Mouse (Mus musculus) heart, embryonic 11.5 days (tissue): ENCODE measurements around the gene Slc25a53. TPM values are rescaled to one million over a fixed set of nuclear protein-coding genes. Genes with fewer than 3 reads are reported as not detected.
"Not testable (repeated sequence)": the region's sequence is repeated elsewhere in the genome, so short reads cannot be mapped to it uniquely, and the experiment has no call there.

Source experiments
- ATAC-seq: fragments of 200-750 bp; cut with Nextera tagmentation; replicated peaks from 2 replicates; pipeline ENCODE4 v1.8.0; 2017; ENCODE audit warnings: moderate library complexity; ENCODE audit not compliant: insufficient number of reproducible peaks, low FRiP score, low TSS enrichment
- H3K27ac ChIP-seq: fragments of 300-500 bp; sonication (generic); 2 replicates; pipeline ENCODE4 v1.5.1; 2014; ENCODE audit warnings: mild to moderate bottlenecking, low read depth, low read length
- H3K27me3 ChIP-seq: fragments of 300-500 bp; sonication (generic); 2 replicates; pipeline ENCODE4 v1.6.1; 2014; ENCODE audit warnings: mild to moderate bottlenecking, low read length, mixed read lengths; ENCODE audit not compliant: control insufficient read depth, insufficient read depth
- H3K36me3 ChIP-seq: fragments of 300-500 bp; sonication (generic); 2 replicates; pipeline ENCODE4 v1.6.1; 2014; ENCODE audit warnings: mild to moderate bottlenecking, low read length, moderate library complexity, mixed read lengths; ENCODE audit not compliant: control insufficient read depth, insufficient read depth
- H3K4me1 ChIP-seq: fragments of 300-500 bp; sonication (generic); 2 replicates; pipeline ENCODE4 v1.6.1; 2014; ENCODE audit warnings: low read length; ENCODE audit not compliant: control insufficient read depth, insufficient read depth
- H3K4me2 ChIP-seq: fragments of 300-500 bp; sonication (generic); 2 replicates; pipeline ENCODE4 v1.6.1; 2014; ENCODE audit warnings: mild to moderate bottlenecking, moderate library complexity
- H3K4me3 ChIP-seq: fragments of 300-500 bp; sonication (generic); 2 replicates; pipeline ENCODE4 v1.5.1; 2014; ENCODE audit warnings: low read depth, low read length
- H3K9ac ChIP-seq: fragments of 300-500 bp; sonication (generic); 2 replicates; pipeline ENCODE4 v1.6.1; 2014; ENCODE audit warnings: mild to moderate bottlenecking, low read depth, low read length, moderate library complexity
- H3K9me3 ChIP-seq: fragments of 300-500 bp; sonication (generic); replicated peaks from 2 replicates; pipeline ENCODE4 v1.6.1; 2016; ENCODE audit warnings: low read length; ENCODE audit not compliant: control insufficient read depth
- WGBS: fragments of 180-500 bp; shearing (Covaris S2); extraction: QIAGEN DNeasy Blood & Tissue Kit; methylation state at CpG from one replicate; pipeline ENCODE4 v1.1.7; 2014; ENCODE audit not compliant: insufficient replicate concordance; 5-methylcytosine and 5-hydroxymethylcytosine counted together
- polyA plus RNA-seq: library from polyadenylated mRNA; unstranded; fragments of >200 nt; fragmentation: Nextera tagmentation; extraction: Ambion mirVana; gene quantifications from 2 replicates; pipeline ENCODE4 v1.2.1, GENCODE M21; 2014

Gene Slc25a53
- polyA plus RNA-seq, 1 experiment from 2014 or later: 5.5 TPM

- Histone ChIP-seq H3K4me1 (no peaks in the 10 kb centered on the region), H3K36me3 (no peaks in the 10 kb centered on the region), H3K4me3 (no peak overlapping the region), H3K4me2 (no peak overlapping the region), H3K9ac (no peak overlapping the region), H3K27me3 (peaks cover 12% of the 10 kb centered on the region), H3K27ac (no peak overlapping the region), H3K9me3 (no peaks in the 10 kb centered on the region)
- ATAC-seq: no peak
- 59% methylated on average over 2 of the region's 2 CpGs for WGBS
Observed at GRCm38 (mm10) chrX:136991274-136991673, 46.8 kb downstream of the Slc25a53 start.

- Histone ChIP-seq H3K4me1 (no peaks in the 10 kb centered on the region), H3K9me3 (no peaks in the 10 kb centered on the region), H3K36me3 (no peaks in the 10 kb centered on the region), H3K4me3 (no peak overlapping the region), H3K9ac (no peak overlapping the region), H3K4me2 (no peak overlapping the region), H3K27me3 (no peaks in the 10 kb centered on the region), H3K27ac (no peak overlapping the region)
- ATAC-seq: no peak
Observed at GRCm38 (mm10) chrX:136986039-136986438, 52.1 kb downstream of the Slc25a53 start.

GRCm38 (mm10) chrX:136978616-136979015 lies 59.5 kb downstream of the Slc25a53 start:
- H3K4me2 ChIP-seq: no peak overlapping the region
- H3K9me3 ChIP-seq: no peaks in the 10 kb centered on the region
- H3K36me3 ChIP-seq: no peaks in the 10 kb centered on the region
- no peak overlapping the region for H3K27ac ChIP-seq
- H3K27me3 ChIP-seq: no peaks in the 10 kb centered on the region
- H3K4me3 ChIP-seq: no peak overlapping the region
- ATAC-seq: no peak
- H3K9ac ChIP-seq: no peak overlapping the region
- no peaks in the 10 kb centered on the region for H3K4me1 ChIP-seq

- Histone ChIP-seq H3K9ac (no peak within 1 kb of the TSS), H3K9me3 (no peaks in the 10 kb centered on the region), H3K4me2 (peak within 1 kb of the TSS; percentile 60), H3K4me1 (no peaks in the 10 kb centered on the region), H3K36me3 (no peaks in the 10 kb centered on the region), H3K4me3 (peak within 1 kb of the TSS; percentile 42), H3K27ac (no peak within 1 kb of the TSS), H3K27me3 (no peaks in the 10 kb centered on the region)
- ATAC-seq: peak; percentile 97
- WGBS: 36% methylated on average over 15 of the region's 15 CpGs
Observed at GRCm38 (mm10) chrX:136976424-136977084, 61.5 kb downstream of the Slc25a53 start, which contains the start of the genes Tmsb15l and Tmsb15b1. TSS of gene Tmsb15l (minus strand) at chrX:136976869. TSS of gene Tmsb15b1 (minus strand) at chrX:136976874.

GRCm38 (mm10) chrX:136975397-136975796 lies 62.7 kb downstream of the Slc25a53 start, which contains the start of gene Tmsb15b2:
TSS of gene Tmsb15b2 (minus strand) at chrX:136975497.
- not testable (repeated sequence) for ATAC-seq, H3K27me3 ChIP-seq, H3K9me3 ChIP-seq, H3K9ac ChIP-seq, H3K4me1 ChIP-seq, H3K27ac ChIP-seq, H3K36me3 ChIP-seq
- peak within 1 kb of the TSS; percentile 42 for H3K4me3 ChIP-seq
- peak within 1 kb of the TSS; percentile 60 for H3K4me2 ChIP-seq
- 78% methylated on average over 6 of the region's 6 CpGs for WGBS

- no peaks in the 10 kb centered on the region for H3K27me3 ChIP-seq
- H3K4me3 ChIP-seq: no peak overlapping the region
- H3K27ac ChIP-seq: no peak overlapping the region
- H3K4me1 ChIP-seq: no peaks in the 10 kb centered on the region
- no peak overlapping the region for H3K4me2 ChIP-seq
- no peaks in the 10 kb centered on the region for H3K9me3 ChIP-seq
- no peak overlapping the region for H3K9ac ChIP-seq
- 32% methylated on average over 2 of the region's 2 CpGs for WGBS
- H3K36me3 ChIP-seq: no peaks in the 10 kb centered on the region
- no peak for ATAC-seq
Observed at GRCm38 (mm10) chrX:136959688-136960087, 78.4 kb downstream of the Slc25a53 start.

- 0 out of 2 replicates have a peak overlapping the region, but pooled peaks have one; percentile 10 for H3K4me3 ChIP-seq
Observed at GRCm38 (mm10) chrX:136958300-136958699, 79.8 kb downstream of the Slc25a53 start.

GRCm38 (mm10) chrX:136957583-136958279 lies 80.4 kb downstream of the Slc25a53 start:
- peak; percentile 80 for ATAC-seq
- not testable (repeated sequence) for H3K9ac ChIP-seq, H3K27me3 ChIP-seq, H3K4me1 ChIP-seq, H3K27ac ChIP-seq, H3K9me3 ChIP-seq, H3K36me3 ChIP-seq
- WGBS: 23% methylated on average over 13 of the region's 13 CpGs
- Histone ChIP-seq H3K4me3 (peak overlapping the region; percentile 25; the same call in 1 of the 2 replicates), H3K4me2 (peak overlapping the region; percentile 51)

More at GRCm38 (mm10) chrX:136958300-136958699, 79.8 kb downstream of the Slc25a53 start:
- H3K9me3 ChIP-seq, H3K27me3 ChIP-seq, H3K9ac ChIP-seq, H3K36me3 ChIP-seq, H3K4me1 ChIP-seq, H3K27ac ChIP-seq, ATAC-seq: not testable (repeated sequence)
- H3K4me2 ChIP-seq: peak overlapping the region; percentile 51
- 61% methylated on average over 5 of the region's 5 CpGs for WGBS
